Mouse (Mus musculus) hindbrain, embryonic 12.5 days (tissue): ENCODE data around the gene Atp5f1. TPM values are rescaled to one million over a fixed set of nuclear protein-coding genes. Genes with fewer than 3 reads are reported as not detected.

Experiments used
- polyA plus RNA-seq: library from polyadenylated mRNA; unstranded; fragments of >200 nt; fragmentation: Nextera tagmentation; extraction: Ambion mirVana; gene quantifications from 2 replicates; pipeline ENCODE4 v1.2.1, GENCODE M21; 2016

Atp5f1 gene
- polyA plus RNA-seq, 1 experiment from 2014 or later, result 442 TPM

Other genes starting within 250 kb of the Atp5f1 start
- 79.2 and 88.2 TPM in 2 replicates for gene Rap1a, start 158.8 kb downstream of the Atp5f1 start, polyA plus RNA-seq
- not detected in 2 replicates for gene Adora3, start 89.2 kb downstream of the Atp5f1 start, polyA plus RNA-seq
- gene Tmigd3, start 89.2 kb downstream of the Atp5f1 start, polyA plus RNA-seq, result not detected in 2 replicates
- 0.21 and 0.59 TPM in 2 replicates for gene I830077J02Rik, start 27.4 kb downstream of the Atp5f1 start, polyA plus RNA-seq
- gene Wdr77, start 730 bp downstream of the Atp5f1 start, polyA plus RNA-seq, result 87.2 and 101 TPM in 2 replicates
- gene Ovgp1, start 13.6 kb upstream of the Atp5f1 start, polyA plus RNA-seq, result 2.6 and 2.8 TPM in 2 replicates
- 4.6 and 5.3 TPM in 2 replicates for gene Pifo, start 54.5 kb upstream of the Atp5f1 start, polyA plus RNA-seq
- not detected in 2 replicates for gene Chil5, start 72.7 kb upstream of the Atp5f1 start, polyA plus RNA-seq
- 0.36 and 0.55 TPM in 2 replicates for gene Chia1, start 153.1 kb upstream of the Atp5f1 start, polyA plus RNA-seq
- gene Chil3, start 207.5 kb upstream of the Atp5f1 start, polyA plus RNA-seq, result not detected in 2 replicates